ENCODE assay signal across 9 mouse cellular contexts in genomic region chr14:76520606-76521005, GRCm38 (mm10). TPM values are rescaled to one million over a fixed set of nuclear protein-coding genes. Genes with fewer than 3 reads are reported as not detected.
DNase-seq lines count a peak whose midpoint lies in the region; ATAC-seq lines count a peak whose summit lies in the region.
"Had no signal": no experiment of that assay in that cellular context is flagged by ENCODE, and none has a peak within 500 bp of the region (broad histone marks: within the 10 kb centered on the region; RNA-seq: fewer than 3 reads in every experiment).

No protein-coding gene starts in this region.

- peak; percentile 80 for ATAC-seq in heart, embryonic 11.5 days (replicated peaks; ENCODE audit: insufficient number of reproducible peaks, low FRiP score, low TSS enrichment)
- peak; percentile 92 for ATAC-seq in liver, embryonic 11.5 days (replicated peaks; ENCODE audit: low FRiP score)
- no peak for ATAC-seq in cerebellum, adult (ENCODE audit: insufficient number of reproducible peaks, low FRiP score, low TSS enrichment)

- H3K27ac ChIP-seq in heart, embryonic 11.5 days (ENCODE audit: low read depth, low read length): peak overlapping the region; percentile 66
- peak overlapping the region; percentile 13; the same call in 1 of the 2 replicates for H3K27ac ChIP-seq in liver, embryonic 11.5 days (ENCODE audit: low read depth, low read length)
- H3K27ac ChIP-seq: embryonic facial prominence, embryonic 13.5 days had no signal

- H3K9me3 ChIP-seq in heart, embryonic 11.5 days (replicated peaks; ENCODE audit: control insufficient read depth, low read length): no peaks in the 10 kb centered on the region
- no peaks in the 10 kb centered on the region for H3K9me3 ChIP-seq in liver, embryonic 11.5 days (ENCODE audit: control insufficient read depth, low read length)
- H3K9me3 ChIP-seq: embryonic facial prominence, embryonic 13.5 days had no signal

- no peaks in the 10 kb centered on the region for H3K36me3 ChIP-seq in heart, embryonic 11.5 days (ENCODE audit: control insufficient read depth, insufficient read depth, low read length)
- H3K36me3 ChIP-seq in liver, embryonic 11.5 days (ENCODE audit: control insufficient read depth, insufficient read depth, low read length): no peaks in the 10 kb centered on the region
- H3K36me3 ChIP-seq: embryonic facial prominence, embryonic 13.5 days had no signal

- 0 out of 2 replicates have a peak overlapping the region, but pooled peaks have one; percentile 16 for H3K9ac ChIP-seq in heart, embryonic 11.5 days (ENCODE audit: low read depth, low read length)
- H3K9ac ChIP-seq in liver, embryonic 11.5 days (ENCODE audit: low read depth, low read length): no peak overlapping the region
- H3K9ac ChIP-seq: embryonic facial prominence, embryonic 13.5 days had no signal

- H3K27me3 ChIP-seq in heart, embryonic 11.5 days (ENCODE audit: control insufficient read depth, insufficient read depth, low read length): no peaks in the 10 kb centered on the region
- H3K27me3 ChIP-seq in liver, embryonic 11.5 days (replicated peaks; ENCODE audit: control insufficient read depth, insufficient read depth, low read length): no peaks in the 10 kb centered on the region
- H3K27me3 ChIP-seq: embryonic facial prominence, embryonic 13.5 days had no signal

- 0 out of 2 replicates have a peak overlapping the region, but pooled peaks have one; percentile 16 for H3K4me2 ChIP-seq in heart, embryonic 11.5 days
- peak overlapping the region; percentile 40 for H3K4me2 ChIP-seq in liver, embryonic 11.5 days
- H3K4me2 ChIP-seq: embryonic facial prominence, embryonic 13.5 days had no signal

- H3K4me3 ChIP-seq in heart, embryonic 11.5 days (ENCODE audit: low read depth, low read length): no peak overlapping the region
- no peak overlapping the region for H3K4me3 ChIP-seq in liver, embryonic 11.5 days (ENCODE audit: low read depth, low read length)
- H3K4me3 ChIP-seq: embryonic facial prominence, embryonic 13.5 days had no signal

- peaks cover 27% of the 10 kb centered on the region for H3K4me1 ChIP-seq in heart, embryonic 11.5 days (ENCODE audit: control insufficient read depth, insufficient read depth, low read length)
- peaks cover 38% of the 10 kb centered on the region for H3K4me1 ChIP-seq in liver, embryonic 11.5 days (replicated peaks; ENCODE audit: control insufficient read depth, insufficient read depth, low read length)
- H3K4me1 ChIP-seq: embryonic facial prominence, embryonic 13.5 days had no signal

- no peak for DNase-seq in heart, adult 9 months (ENCODE audit: low spot score in 2 of 2)
- peak; percentile 32 for DNase-seq in 3134 (ENCODE audit: extremely low read depth, insufficient read length, low spot score)
- peak; percentile 76 for DNase-seq in c-Kit-positive CD71-positive TER-119-positive erythroid progenitor cells, embryonic 14.5 days (ENCODE audit: low spot score)
- no peak for DNase-seq in liver, embryonic 11.5 days (ENCODE audit: low spot score)
- no peak for DNase-seq in urinary bladder, postnatal 10 days (ENCODE audit: low spot score)
- DNase-seq in ovary, postnatal 36 days (ENCODE audit: low spot score): no peak

- 13% methylated on average over 4 of the region's 4 CpGs for WGBS in heart, embryonic 11.5 days (ENCODE audit: insufficient replicate concordance)
- WGBS in liver, embryonic 11.5 days: 15% methylated on average over 4 of the region's 4 CpGs

RNA-seq across cellular contexts. Expression of gene Serp2, which starts 36.1 kb away (rescaled TPM):
- polyA plus RNA-seq in heart, embryonic 11.5 days (2014; fragmentation: Nextera tagmentation; extraction: Ambion mirVana): 24.4 TPM in 2 replicates
- 4.3 and 5.3 TPM in 2 replicates for polyA plus RNA-seq in liver, embryonic 11.5 days (2014; fragmentation: Nextera tagmentation; extraction: Ambion mirVana)

Comparison
In these comparisons a context has a peak if more than half of its experiments do, and no peak if none do; other contexts are left out.
1. DNase-seq: peak in 3134 (single experiment) and c-Kit-positive CD71-positive TER-119-positive erythroid progenitor cells, embryonic 14.5 days (single experiment); none in heart, adult 9 months (0 of 2), liver, embryonic 11.5 days (single experiment), urinary bladder, postnatal 10 days (single experiment) and ovary, postnatal 36 days (single experiment).